Mouse (Mus musculus): ENCODE results near the gene Olfr224.
"Not testable (repeated sequence)": the region's sequence is repeated elsewhere in the genome, so short reads cannot be mapped to it uniquely, and the experiment has no call there.

Gene Olfr224

DNA sequence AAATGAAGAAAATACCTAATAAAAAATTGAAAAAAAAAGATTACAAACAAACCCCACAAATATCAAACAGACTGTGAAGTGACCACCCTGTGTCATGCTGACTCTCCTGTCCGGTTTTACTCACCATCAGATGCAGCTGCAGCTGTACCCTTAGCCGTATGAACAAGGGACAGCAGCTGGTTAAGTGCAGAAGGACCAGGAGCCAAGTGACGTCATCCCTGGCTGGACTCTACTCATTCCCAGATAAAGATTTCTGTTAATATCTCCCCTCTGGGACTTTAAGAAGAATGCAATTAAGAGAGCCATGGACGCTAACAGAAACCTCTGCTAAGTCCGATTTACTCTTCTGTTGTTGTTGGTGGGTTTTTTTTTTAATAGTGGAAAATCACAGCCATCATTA, at the start of gene Olfr224:
Olfr224 (minus strand) TSS at position 149 of the 400 bp plus-strand sequence.
- DNase-seq, result no peak

DNA sequence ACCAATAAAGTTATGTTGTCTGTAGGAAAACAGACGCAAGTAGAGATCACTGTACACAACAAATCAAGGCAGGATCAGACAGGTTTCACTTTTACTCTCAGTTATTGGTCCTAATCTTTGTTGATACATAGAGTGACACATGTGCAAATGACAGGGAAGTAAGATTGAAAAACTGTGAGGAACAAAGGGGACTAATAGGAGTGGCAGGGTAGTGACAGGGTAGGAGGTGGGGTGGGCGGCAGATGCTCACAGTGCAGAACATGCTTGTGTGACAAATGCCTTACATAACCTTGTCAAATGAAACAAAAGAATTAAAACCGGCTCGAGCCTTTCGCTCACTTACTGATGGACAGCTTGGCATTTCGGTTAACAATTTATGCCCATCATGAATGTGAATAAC, 48.4 kb upstream of the Olfr224 start:
- DNase-seq, result no peak

DNA sequence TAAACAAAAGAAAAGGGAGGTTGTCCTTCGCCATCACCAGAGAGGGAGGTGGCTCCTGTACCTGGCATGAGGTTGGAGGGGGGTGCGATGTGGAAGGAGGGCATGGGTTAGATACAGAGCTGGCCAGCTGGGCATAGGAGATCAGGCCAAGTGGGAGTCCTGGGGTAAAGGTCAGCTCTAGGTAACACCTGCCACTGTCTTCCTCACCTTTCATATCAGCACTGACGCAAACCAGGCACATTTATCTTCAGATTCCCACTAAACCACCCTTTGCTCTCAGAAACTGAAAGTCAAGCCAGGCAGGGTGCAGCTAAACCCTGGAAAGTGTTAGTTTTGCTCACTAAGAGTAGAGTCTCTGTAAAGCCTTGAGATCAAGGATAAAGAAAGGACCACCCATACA, 48.0 kb upstream of the Olfr224 start:
- DNase-seq, result no peak

DNA sequence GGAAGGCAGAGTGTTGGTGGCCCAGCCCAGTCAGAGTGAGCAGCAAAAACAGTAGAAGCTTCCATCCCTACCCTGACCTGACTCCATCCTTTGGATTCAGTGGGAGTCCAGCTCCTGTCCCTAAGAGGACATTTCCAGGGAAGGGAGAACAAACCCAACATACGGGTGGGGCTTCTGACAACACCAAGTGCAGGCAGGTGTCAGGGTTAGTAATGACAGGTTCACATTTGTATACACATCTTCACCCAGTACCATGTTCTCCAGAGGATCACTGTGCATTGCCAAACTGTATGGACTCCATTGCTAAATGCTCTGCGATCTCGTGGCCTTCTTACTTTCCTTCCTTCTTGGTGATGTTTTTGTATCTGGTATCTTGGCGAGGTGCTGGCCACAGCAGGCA, 45.6 kb upstream of the Olfr224 start, which contains the start of gene 2210407C18Rik:
2210407C18Rik (minus strand) TSS at position 101 of the 400 bp plus-strand sequence.
- DNase-seq, result no peak

DNA sequence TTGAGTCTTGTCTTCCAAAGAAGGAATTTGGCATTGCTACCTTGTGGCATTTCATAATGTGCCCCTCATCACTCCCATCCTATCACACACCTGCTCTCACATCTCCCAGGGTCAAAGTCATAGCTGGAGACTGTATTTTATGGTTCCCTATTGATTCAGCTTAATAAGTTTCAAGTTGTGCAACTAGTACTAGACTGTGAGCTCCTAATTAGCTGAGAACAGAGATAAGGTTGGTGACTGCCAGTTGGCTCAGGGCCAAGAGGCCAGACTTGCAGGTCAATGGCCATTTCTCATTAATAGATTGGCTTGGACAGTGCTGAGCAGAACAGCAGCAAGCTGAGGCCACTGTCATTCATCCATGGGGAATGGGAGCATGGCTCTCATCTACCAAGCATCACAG, 44.2 kb upstream of the Olfr224 start:
- peak; percentile 5 for DNase-seq

DNA sequence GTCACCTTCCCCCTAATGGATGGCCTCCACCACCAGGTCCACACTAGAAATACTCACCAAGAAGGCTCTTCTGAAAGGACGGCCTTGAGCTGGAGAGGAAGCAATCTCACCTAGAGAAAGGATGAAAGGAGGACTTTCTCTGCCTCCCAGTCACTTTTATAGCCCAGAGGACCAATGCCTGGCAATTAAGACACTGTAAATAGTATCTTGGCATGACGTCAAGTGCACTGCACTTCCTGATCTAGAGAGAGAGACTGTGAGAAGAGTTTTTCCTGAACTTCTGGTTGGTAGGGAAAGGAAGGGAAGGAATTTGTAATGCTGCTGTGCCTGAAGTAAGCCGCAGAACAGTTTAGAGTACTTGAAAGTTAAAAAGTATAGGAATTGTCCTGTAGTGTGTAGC, 43.0 kb upstream of the Olfr224 start:
- no peak for DNase-seq

DNA sequence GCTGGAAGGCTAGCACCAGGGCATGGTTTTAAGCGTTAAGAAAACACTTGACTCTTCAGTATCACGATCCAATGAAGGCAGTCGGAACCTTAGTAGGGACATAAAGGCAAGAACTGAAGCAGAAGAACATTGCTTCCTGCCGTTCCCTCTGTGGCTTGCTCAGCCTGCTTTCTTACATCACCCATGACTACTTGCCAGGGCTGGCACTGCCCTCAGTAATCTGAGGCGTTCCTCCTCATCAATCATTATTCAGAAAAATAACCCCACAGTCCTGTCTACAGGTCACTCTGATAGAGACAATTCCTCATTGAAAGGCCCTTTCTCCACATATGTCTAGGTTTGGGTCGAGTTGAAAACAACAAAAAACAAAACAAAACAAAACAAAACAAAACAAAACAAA, 36.7 kb upstream of the Olfr224 start:
- DNase-seq, result no peak

DNA sequence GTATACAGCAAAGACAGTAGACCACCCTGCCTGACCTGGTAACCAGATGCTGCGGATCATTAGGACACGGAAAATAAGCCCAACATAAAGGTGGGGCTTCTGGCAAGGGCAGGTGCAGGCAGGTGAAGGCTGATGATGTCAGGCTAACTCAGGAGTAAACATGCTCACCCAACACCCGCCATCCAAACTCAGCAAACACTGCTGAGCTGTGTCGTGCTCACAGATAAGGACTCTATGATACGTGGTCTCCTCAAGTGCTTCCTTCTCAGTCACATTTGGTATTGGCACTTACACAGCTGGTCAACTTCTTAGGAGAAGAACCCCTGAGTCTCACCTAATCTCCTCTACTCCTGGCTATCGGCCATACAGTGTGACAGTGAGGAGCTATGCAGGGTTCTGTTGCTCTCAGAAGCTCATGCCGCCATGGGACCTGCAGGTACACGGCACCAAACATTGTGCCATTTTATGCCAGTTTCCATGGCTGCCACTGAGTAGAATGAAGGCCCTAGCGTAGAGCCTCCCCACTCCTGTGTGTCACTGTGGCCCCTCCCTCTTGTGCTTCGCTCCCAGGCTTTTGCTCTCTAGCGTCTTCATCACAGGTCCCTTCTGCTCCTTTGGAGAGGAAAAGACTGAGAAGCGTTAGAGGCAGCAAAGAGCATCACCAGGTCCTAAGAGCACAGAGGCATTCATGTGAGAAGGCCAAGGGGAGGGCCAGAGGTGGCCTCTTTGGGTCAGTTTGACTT, 36.0 kb upstream of the Olfr224 start:
- no peak for DNase-seq

DNA sequence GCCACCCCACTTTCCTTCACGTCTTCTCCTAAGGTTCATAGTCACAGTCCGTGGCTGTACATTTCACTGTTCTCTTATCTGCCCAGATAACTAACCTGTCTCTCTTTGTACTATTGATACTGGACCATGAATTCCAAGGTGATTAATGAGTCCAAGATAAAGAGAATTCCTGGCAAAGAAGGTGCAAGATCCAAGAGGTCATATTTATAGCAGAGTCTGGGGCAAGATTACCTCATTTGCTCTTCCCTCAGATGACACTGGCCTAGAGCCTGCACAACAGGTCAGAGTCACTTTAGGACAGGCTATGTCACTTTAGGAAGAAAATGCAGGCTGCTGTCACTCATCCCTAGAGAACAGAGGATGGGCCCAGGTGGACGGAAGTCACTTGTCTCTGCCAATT, 34.9 kb upstream of the Olfr224 start:
- DNase-seq, result no peak

DNA sequence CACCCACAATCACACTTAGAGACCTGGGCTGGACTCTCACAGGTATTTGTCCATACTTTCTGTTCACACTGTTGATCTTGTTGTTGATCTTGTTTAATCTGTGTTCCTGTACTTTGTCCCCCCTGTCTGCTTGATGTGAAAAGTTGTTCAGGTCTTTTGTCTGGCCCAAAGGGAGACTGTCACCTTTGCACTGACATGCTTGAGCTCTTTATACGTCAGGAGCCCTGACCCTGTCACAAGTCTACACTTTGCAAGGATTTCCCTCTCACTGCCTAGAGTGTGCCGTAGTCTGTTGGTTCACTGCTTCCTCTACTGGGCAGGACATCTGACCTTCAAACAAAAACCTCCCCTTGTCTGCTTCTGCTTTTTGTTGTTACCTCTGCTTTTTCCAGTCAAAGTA, 34.3 kb upstream of the Olfr224 start:
- no peak for DNase-seq

DNA sequence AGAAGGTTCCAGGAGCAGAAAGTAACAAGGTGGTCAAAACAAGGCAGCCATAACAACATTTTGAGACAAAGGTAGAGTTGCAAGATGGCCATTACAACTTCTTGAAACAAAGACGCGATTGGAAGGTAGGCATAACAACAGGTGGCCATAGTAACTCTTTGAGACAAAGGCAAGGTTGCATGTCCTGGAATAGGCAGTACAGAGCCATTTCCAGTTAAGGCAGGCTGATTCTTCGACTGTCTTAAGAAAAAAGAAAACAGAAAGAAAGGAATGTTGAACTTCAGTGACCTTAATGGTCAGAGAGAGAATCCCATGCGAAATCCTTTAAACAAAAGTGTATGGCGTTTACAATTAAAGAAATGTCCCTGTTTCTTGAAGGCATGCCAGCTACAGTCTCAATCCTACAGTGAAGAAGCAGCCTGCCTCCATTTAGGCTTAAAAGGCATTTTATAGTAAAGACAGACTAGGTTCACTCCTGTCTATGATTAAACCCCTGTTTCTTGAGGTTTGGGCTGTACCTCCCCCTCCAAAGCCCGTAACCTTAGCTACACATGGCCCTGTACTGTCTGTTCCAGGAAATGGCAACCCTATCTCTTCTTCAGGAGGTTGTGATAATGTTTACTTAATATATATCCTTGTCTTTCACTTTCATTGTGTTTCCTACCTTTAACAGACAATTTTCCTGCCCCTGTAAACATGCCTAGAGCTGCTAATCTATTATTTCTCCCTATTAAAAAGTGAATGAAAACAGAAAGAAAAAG, 32.6 kb upstream of the Olfr224 start:
- DNase-seq, result no peak

DNA sequence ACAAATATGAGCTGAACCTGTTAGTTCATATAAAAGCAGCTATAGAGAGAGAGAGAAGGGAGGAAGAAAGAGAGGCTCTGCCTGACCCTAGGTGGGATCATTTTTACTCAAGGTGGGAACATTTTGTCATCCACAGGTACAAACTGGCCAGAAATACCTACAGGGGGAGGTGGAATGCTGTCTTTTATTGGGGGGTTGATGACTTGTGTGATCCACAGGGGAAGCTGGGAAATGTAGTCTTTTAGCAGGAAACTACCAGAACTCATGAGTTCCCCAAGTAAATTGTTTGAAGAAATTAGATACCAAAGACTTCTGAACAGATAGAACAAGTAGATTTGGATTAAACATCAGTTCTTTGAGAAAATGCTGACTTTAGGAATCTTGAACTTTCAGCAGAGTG, 31.7 kb upstream of the Olfr224 start:
- DNase-seq, result no peak

DNA sequence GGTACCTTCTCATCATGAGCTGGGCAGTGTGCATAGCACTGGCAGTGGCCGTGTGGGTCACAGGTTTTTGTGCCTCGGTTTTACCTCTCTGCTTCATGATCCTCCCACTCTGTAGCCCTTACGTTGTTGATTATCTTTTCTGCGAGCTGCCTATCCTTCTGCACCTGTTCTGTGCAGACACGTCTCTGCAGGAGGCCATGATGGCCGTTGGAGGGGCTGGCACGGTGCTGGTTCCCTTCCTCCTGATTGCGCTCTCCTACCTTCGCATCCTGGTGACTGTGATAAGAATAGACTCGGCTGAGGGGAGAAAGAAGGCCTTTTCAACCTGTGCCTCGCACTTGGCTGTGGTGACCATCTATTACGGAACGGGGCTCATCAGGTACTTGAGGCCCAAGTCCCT, 27.5 kb upstream of the Olfr224 start:
- DNase-seq, result no peak

DNA sequence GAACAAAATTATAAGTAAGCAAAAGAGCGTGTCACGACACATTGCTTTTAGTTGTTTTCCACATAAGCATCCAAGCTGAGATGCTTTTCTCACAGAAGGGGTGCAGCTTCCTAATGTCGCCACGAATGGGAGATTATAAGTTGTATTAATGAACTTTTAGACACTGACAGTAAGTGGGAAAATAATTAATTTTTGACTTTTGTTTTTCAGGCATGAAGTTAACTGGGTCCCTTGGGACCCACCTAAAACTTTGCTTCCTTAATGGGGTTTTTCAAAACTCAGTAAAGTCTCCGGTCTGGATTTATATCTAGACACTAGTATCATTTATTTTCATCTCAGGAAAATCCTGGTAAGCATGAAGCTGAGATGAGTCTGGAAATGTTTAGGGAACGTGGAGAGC, 24.5 kb upstream of the Olfr224 start, which contains the start of gene Olfr324:
Olfr324 (plus strand) TSS at position 301 of the 400 bp plus-strand sequence.
- no peak for DNase-seq

DNA sequence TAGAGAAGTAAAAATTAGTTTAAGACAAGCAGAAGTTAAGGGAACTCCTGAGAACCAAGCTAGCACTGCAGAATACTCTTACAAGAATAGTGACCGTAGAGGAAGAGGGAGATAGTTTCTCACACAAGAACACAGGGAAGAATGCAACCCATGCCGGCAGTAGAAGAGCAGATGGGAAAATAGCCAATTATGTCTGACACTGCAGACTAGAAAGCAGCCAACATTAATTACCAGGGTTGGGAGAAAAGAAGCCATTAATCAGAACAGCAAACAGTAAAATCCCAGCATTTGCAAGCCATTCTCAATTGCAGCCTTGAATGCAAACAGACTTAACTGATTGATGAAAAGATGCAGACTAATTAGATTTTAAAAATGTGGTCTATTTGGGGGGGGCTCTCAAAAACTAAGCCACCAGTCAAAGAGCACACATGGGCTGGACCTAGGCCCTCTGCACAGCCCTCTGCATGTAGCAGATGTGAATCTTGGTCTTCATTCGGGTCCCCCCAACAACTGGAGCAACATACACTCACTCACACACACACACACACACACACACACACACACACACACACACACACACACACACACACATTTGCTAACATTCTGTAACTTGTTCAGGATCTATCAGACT, 18.4 kb upstream of the Olfr224 start:
- DNase-seq, result no peak

DNA sequence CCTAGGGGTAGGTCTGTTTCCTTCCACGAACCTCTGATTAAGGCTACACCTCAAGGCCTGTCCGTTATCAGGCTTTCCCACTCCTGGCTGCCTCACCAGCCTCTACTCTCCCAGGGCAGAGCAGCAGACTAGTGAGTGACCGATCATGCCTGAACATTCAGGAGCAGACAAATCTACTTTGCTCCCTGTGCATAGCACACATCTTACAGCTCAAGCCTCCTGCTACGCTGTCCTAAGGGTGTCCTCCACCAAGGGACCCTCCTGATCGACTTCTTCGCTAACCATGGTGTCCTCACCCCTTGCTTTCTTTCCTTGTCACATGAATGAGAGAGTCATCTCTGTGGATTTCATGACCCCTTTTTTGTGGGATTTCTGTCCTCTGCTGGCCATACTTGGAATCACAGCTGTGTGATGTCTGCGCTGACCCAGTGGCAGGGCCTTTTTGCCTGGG, 17.6 kb upstream of the Olfr224 start:
- DNase-seq, result peak; percentile 40

DNA sequence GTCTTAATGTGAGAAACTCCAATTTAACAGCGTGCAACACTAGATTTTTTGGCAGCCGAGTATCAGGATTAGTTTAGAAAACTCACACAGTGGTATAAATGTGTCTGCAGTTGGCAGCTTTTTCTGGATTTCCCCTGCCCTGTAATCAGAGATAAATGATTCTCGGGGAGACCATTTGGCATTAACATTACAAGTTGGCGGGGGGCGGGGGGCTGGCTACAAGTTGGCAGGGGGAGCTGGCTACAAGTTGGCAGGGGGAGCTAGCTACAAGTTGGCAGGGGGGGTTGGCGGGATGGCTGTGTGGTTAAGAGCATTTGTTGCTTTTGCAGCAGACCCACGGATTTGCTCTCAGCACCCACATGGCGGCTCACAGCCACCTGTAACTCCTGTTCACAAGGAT, 8.3 kb upstream of the Olfr224 start:
- DNase-seq, result no peak

DNA sequence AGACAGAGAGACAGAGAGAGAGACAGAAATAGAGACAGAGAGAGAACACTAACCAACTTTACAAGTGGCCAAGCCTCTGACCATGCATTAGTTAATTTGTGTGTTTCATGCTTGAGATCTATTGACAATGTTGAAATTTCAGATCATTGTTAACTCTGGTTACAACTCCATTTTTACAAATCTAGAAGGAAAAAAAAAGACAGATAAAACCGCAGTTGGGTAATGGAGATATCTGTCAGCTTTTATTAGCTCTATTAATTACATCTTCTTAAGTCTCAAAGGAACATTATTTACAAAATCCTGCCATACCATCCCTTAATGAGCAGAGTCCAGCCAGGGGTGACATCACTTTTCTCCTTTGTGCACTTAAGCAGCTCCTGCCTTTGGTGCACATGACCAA, 7.1 kb upstream of the Olfr224 start, which contains the start of gene Olfr325:
Olfr325 (plus strand) TSS at position 301 of the 400 bp plus-strand sequence.
- no peak for DNase-seq

DNA sequence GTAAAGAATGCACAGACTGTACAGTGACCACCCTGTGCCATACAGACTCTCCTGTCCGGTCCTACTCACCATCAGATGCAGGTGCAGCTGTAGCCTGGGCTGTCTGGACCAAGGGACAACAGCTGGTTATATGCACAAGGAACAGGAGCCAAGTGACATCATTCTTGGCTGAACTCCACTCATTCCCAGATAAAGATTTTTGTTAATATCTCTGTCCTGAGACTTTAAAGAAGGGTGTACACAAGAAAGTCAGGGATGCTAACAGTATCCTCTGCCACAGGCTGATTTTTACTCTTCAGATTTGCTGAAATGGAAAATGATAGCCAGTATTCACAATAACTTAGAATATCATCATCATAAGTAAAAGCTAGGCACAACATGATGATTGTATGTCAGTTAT, 14.8 kb downstream of the Olfr224 start, which contains the start of gene Olfr328:
Olfr328 (minus strand) TSS at position 101 of the 400 bp plus-strand sequence.
- no peak for DNase-seq

DNA sequence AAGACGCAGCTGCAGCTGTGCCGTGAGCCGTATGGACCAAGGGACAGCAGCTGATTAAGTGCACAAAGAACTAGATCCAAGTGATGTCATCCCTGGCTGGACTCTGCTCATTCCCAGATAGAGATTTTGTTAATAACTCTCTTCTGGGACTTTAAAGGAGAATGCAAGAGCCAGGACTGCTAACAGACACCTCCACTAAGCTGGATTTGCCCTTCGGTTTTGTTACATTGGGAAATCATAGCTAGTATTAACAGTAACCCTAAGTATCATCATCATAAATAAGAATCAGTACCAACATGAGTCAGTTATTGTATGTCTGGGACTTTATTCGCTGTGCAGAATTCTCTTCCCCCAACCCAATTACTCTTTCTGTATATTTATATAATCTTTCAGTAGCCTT, 24.0 kb downstream of the Olfr224 start, which contains the start of gene Olfr329-ps:
Olfr329-ps (minus strand) TSS at position 101 of the 400 bp plus-strand sequence.
- DNase-seq, result no peak

DNA sequence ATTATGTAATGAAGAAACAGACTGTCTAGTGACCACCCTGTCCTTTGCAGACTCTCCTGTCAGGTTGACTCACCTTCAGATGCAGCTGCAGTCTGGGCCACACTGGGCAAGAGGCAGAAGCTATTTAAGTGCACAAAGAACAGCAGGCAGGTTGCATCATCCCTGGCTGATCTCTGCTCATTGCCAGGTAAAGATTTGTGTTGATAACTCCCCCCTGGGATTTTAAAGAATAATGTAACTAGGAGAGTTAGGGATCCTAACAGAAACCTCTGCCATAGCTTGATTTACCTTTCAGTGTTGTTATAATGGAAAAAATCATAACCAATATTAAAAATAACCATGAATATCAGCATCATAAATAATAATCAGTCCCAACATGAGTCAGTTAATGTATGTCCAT, 35.6 kb downstream of the Olfr224 start, which contains the start of gene Olfr330:
Olfr330 (minus strand) TSS at position 101 of the 400 bp plus-strand sequence.
- not testable (repeated sequence) for DNase-seq

DNA sequence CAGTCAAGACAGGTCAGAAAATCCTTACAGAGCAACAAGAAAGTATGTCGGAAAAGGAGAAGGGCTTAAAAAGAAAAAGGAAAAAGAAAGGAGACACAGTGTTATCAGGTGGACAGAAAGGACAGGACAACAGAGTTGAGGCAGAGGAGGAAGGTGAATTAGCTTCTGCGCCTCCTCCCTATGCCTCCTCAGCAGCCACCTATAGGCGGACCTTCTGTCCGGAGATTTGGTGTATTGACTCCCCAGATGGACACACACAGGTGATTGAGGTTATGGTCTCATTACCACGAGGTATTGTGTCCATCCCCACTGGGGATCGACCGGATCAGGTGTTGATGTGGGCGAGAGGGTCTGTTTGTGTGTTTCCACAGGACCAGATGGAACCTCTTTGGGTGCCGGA, 50.6 kb downstream of the Olfr224 start:
- DNase-seq, result peak; percentile 5

DNA sequence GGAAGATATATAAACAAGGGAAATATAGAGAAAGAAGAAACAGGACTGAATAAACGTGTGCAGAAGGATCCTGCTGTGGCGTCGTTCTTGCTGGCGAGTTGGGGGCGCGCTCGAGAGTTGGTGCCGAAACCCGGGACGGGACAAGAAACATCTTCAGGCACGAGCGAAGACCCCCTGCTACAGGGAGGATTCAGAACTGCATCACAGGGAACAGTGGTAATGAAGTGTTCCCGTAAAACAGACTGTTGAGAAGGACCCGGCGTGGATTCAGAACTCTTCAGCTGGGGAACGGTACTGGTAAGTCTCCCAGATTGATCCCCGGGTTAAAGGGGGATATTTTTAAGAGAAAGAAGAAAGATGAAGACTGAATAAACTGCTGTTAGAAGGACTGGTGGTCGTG, 51.4 kb downstream of the Olfr224 start:
- peak; percentile 60 for DNase-seq

All from lung, postnatal 14 days (tissue).